Mouse (Mus musculus) frontal cortex, postnatal 36 days (tissue): ENCODE data around the gene Gm49333.
A peak's percentile ranks its signal among the peaks of the same experiment; 100 is the strongest.
"Not testable (repeated sequence)": the region's sequence is repeated elsewhere in the genome, so short reads cannot be mapped to it uniquely, and the experiment has no call there.

Experiments used
- DNase-seq, 2 experiments: peaks; one replicate each; pipeline ENCODE4 v3.0.0; 2022; ENCODE audit warnings: low spot score in 2 of 2

The Gm49333 gene

DNA sequence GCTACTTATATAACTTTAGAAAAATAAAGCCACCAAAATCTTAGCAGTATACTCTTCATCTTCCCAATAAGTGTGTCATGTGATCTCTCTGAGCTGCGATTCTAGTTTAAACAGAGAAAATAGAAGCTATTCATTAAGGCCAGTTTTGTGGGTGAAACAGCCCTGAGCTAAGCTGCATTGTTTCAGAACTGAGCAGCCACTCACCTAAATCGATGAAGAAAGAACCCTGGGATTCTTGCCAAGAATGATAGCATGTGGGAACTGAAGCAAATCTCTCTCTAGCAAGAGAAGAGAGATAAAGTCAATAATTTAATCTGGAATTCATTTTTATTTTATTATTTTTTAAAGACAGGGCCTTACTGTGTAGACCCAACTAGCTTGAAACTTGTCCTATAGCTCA, 11.8 kb downstream of the Gm49333 start:
- no peak for DNase-seq

DNA sequence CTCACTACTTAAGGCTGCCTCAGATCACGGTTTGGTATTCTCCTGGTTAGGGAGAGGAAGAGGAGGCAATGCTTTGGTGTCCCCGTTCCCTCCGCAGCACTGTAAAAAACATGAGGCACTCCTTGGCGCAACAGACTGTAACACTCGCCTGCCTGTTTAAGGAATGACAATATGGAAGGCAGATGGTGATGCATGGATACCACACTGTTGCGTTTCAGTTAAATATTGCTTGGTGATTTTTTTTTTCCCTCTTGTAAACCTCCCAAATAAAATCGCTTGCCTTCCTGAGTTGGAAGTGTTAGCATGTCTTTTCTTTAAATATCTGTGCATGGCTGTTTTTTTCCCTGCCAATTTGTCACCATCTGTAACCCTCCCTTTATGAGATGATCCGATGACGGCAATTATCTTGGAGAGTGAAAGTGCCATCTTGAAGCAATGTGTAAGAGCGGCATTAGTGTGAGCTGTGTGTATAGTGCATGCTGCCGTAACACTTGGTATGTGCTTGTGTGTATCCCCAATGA, 17.5 kb downstream of the Gm49333 start:
- DNase-seq = peak; percentile 50 to 71

DNA sequence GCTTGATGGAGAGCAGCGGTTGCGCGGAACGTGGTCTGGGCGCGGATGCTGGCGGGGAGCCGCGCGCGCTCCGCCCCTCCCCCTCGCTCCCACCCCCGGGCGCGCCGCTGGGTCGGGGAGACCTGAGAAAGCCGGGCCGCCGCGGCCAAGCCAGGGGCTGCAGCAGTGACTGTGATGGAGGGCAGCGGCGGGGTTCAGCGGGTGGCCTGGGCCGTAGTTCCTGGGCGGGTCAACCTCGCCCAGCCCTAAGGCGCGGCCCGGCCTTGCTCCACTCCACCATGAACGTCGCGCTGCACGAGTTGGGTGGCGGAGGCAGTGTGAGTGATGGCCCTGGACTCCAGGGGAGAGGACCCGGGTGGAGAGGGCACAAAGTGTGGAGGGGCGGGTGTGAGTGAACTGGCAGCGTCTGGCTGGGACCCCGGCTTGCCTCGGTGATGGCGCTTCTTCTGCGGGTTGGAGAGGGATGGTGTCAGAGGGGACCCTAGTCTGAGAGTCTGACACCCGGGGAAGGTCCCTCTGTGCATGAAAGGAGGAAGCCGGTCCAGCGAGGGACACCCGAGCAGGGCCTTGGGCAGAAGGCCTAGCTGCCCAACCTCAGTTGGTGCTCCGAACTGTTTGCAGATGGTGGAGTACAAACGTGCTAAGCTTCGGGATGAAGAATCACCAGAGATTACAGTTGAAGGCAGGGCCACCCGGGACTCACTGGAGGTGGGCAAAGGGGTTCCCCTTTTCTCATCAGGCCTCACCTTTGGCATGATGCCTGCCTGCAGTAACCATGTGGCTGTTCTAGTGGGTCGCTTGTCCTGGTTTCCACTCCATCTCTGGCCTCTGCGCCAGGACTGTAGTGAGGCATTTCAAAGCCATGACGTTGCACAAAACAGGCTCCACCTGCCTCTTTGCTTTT, 18.6 kb downstream of the Gm49333 start, which contains the start of gene Ece2:
Gene Ece2, plus strand, starts transcription at position 98 of the 904 bp plus-strand sequence.
- peak in 1 of 2 experiments; percentile 13 for DNase-seq

DNA sequence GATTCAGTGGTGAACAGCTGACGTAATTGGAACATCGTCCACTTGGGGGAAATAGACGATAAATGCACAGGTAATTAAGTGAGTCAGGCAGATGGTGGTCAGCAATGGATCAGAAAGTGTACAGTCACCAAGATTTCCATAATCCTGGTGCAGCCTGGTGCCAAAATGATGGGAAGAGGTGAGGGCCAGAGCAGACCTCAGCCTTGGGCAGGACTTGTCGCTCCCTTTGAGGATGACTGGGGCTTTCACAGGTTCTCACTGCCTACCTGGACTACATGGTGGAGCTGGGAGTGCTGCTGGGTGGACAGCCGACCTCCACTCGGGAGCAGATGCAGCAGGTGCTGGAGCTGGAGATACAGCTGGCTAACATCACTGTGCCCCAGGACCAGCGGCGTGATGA, 26.0 kb downstream of the Gm49333 start:
- DNase-seq = no peak

DNA sequence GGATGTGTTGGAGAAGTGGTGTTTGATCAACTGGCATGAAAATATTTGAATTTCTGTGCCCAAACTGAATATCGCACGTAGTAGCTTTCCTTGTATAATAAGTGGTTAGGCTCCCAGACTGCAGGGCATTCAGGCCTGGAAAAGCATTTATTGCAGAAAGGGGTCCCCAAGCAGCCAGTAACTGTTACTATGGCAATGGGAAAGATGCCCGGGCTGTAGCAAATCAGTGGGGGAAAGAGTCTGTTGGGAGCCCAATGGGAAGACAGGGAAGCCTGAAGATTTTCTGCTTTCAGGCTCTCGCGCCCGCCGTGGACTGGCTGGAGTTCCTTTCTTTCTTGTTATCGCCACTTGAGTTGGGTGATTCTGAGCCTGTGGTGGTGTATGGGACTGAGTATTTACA, 27.0 kb downstream of the Gm49333 start:
- DNase-seq = peak; percentile 19 to 35

DNA sequence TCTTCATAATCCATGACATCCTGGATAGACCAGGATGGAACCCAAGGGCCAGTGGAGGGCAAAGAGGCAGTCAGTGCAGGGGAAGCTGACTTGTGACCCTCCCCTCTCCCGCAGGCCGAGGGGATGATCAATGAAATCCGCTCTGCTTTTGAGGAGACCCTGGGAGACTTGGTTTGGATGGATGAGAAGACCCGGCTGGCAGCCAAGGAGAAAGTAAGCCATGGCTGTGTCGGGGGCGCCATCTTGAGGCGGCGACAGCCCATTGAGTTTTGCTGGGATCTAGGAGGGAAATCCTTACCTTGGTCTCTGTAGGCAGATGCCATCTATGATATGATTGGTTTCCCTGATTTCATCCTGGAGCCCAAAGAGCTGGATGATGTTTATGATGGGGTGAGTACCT, 30.8 kb downstream of the Gm49333 start:
- DNase-seq = peak; percentile 79 to 83

DNA sequence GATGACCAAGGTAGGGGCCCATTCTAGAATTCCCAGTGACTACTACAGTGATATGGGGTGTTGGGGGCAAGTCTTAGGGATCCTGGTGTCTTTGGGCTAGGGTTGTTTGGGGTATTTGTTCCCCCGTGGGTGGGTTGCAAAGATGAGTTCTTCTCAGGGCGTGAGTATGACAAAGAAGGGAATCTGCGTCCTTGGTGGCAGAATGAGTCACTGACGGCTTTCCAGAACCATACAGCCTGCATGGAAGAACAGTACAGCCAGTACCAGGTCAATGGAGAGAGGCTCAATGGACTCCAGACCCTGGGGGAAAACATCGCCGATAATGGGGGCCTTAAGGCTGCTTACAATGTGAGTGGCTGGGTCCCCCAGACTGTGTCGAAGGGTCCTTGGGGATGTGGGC, 32.5 kb downstream of the Gm49333 start:
- no peak for DNase-seq

DNA sequence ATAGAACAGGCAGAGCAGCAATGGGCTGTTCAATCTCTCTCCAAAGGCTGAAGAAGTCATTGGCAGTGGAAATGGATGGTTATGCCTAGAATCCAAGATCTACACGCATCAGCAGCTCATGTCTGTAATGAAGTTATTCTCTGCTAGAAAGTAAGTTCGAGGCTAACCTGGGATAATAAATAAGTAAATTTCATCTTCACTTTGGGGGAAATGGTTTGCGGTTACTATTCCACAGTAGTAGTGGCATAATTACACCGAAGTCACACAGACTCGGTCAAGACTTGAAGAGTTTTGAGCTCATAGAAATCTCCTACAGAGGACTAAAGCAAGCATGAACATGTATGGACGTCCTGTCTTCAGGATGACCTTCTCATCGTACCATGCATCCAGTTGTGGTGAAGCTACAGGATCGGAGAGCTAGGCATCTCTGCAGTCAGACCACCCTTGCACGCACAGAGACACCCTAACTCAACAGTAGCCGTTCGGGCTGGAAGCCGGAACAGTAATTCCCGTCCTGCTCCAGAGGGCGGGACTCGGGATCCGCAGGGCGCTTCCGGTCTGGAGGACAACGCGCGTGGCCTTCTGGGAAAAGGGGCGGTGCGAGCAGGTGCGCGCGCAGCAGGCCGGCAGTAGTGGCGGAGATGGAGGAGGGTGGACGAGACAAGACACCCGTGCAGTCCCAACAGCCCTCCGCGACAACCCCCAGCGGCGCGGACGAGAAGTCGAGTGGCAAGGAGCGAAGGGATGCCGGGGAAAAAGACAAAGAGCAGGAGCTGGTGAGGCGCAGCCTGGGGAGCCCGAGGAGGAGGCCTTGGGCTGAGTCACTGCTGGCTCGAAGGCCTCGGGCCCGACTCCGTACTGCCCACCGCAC, 39.9 kb downstream of the Gm49333 start, which contains the start of gene Psmd2:
Gene Psmd2, plus strand, starts transcription at position 577 of the 871 bp plus-strand sequence.
- peak; percentile 97 for DNase-seq

DNA sequence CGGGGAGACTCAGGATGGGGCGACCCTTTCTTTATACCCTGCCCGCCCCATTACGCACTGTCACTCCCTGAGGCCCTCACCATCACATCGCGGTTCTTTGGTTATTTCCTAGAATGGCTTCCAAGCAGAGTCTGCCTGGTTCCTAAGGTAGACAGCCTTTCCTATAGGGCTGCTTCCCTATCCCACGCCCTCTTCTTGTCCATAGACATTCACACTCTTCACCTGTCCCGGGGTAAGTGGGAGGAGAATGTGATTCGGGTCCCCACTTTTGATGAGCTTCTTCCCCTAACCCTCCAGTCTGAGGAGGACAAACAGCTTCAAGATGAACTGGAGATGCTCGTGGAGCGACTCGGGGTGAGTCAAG, 40.5 kb downstream of the Gm49333 start:
- no peak for DNase-seq

DNA sequence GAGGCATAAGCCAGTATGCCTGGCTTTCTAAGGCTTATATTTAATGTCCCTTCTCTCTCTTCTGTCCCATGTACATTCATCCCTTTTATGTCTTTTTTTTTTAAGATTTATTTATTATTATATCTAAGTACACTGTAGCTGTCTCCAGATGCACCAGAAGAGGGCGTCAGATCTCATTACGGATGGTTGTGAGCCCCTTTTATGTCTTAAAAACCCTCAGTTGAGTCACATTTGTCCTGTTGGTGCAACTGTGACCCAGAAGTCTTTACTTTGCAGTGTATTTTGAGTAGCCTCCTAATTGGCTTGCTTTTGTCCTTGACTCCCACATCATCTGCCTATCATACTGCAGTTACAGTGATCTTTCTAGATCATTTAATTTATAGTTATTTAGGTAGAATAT, 41.9 kb downstream of the Gm49333 start:
- no peak for DNase-seq

DNA sequence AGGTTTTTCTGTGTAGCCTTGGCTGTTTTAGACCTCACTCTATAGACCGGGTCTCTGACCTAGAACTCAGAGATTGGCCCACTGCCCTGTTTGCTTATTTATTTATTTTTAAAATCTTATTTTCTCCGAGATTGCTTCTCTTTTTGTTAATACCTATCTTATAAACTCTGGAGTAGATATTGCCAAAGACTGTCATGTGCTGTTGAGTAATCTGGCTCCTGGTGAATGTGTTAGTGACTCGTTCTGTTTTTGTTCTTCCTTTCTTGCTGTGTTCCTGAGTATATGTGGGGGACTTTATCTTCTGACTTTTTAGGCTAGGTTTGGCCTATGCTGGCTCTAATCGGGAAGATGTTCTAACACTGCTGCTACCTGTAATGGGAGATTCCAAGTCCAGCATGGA, 46.3 kb downstream of the Gm49333 start:
- DNase-seq = no peak

DNA sequence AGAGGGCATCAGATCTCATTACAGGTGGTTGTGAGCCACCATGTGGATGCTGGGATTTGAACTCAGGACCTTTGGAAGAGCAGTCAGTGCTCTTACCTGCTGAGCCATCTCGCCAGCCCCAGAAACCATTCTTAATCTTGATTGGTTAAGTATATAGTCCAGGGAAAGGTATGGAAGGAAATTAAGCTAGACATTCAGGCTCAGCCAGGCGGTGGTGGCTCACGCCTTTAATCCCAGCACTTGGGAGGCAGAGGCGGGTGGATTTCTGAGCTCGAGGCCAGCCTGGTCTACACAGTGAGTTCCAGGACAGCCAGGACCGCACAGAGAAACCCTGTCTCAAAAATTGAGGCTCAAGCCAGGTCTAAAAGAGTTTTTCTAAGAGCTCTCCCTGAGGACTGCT, 56.6 kb downstream of the Gm49333 start, which contains the start of gene Eif4g1:
Gene Eif4g1, plus strand, starts transcription at position 301 of the 400 bp plus-strand sequence.
- not testable (repeated sequence) for DNase-seq

DNA sequence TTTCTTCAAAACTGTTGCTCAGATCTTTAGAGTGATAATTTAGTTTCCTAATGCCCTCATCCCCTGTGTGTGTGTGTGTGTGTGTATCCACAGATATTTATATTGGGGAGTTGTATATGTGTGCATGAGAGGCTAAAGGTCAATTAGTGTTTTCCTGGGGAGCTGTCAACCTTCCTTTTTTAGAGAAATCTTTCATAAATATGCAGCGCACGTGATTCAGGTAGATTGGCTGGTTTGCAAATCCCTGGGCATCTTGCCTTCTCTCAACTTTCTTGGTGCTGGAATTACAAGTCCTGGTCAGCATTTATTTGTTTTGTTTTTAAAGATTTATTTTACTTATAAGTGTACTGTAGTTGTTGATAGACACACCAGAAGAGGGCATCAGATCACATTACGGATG, 58.9 kb downstream of the Gm49333 start:
- no peak for DNase-seq

DNA sequence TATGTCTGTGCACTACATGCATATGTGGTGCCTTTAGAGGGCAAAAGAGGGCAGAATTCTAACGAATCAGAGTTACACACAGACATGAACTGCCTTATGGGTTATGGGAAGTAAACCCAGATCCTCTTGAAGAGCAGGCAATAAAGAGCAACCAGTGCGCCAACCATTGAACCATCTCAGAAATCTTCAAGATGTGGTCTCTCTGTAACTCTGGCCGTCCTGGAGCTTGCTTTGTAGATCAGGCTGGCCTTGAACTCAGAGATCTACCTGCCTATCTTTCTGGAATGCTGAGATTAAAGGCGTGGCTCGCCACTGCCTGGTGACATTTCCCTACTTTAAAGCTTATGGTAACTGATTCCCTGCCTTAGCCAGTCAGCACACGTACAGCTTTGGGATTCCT, 60.5 kb downstream of the Gm49333 start:
- DNase-seq = no peak

DNA sequence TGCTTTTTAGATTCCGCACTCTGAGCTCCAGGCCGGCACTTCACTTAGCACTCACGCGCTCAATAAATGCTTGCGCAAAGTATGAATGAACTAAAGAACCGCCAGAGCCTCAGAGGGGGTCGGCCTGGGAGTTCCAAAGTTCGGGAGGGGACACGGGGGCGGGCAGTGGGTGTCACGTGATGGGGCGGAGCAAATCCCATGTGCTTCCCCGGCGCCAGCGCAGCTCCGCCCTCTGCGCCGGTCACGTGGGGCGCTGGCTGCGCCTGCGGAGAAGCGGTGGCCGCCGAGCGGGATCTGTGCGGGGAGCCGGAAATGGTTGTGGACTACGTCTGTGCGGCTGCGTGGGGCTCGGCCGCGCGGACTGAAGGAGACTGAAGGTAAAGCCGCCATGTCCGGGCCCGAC, 61.1 kb downstream of the Gm49333 start:
- peak; percentile 95 to 96 for DNase-seq

DNA sequence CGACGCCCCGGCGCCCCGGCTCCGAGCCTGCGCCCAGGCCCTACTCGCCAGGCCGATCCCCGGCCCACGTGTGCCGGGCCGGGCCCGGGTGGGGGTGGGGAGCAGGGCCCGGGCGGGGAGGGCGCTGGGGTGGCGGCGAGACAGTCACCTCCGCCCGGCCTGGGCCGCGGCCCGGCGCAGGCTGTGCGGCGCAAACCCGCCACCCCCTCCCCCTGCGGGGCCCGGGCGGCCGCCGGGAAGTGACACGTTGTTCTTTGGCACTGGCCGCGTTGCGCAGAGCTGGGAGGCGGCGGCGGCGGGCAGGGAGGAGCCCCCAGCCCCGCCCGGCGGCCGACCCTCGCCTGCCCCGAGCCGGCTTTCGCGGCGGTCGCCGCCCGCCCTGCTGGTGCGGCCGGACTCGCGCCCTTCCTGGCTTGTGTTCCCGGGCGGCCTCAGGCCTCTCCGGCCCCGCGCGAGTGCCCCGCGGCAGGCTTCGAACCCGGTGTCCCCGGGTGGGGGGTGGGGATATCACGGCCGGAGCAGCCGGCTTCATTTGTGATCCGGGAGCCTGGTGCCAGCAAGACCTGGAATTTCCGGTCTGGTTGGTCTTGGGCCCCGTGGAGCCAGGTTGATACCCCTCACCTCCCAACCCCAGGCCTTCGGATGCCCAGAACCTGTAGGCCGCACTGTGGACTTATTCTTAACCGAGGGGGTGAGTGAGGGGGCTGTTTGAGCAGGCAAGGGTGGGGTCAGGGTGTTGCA, 61.7 kb downstream of the Gm49333 start:
- DNase-seq = peak in 1 of 2 experiments; percentile 24

DNA sequence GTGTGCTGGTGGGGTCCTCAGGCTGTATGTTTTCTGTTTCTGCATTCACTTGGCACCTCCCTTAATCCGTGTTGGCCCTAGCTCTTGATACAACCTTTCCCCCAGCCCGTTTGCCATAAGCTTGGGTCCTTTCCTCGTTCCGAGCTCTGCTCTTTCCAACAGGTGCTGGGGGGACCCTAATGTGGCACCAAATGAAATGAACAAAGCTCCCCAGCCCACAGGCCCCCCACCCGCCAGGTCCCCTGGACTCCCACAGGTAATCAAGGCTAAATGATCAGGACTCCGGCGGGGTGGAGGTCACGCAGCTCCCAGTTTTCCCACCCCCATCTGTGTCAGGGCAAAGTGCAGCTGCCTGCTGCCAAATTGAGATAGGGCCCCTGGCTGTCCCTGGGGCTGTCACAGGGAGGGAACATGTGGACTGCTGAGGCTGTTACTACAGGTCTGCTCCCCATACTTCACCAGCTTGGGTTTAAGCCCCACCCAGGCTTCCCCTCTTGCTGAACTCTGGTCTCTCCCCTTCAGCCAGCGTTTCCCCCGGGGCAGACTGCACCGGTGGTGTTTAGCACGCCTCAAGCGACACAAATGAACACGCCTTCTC, 62.4 kb downstream of the Gm49333 start:
- DNase-seq = no peak

DNA sequence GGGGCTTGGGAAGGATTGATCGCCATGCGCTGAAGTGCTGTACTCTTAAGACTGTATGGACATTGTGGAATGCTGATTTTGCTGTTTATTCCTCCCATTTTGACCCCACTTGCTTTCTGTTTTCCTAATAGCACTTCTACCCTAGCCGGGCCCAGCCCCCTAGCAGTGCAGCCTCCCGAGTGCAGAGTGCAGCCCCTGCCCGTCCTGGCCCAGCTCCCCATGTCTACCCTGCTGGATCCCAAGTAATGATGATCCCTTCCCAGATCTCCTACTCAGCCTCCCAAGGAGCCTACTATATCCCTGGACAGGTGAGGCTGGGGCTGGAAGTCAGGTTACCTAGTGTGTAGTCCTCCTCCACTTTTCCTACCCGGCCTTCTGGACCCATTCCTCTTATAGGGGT, 63.8 kb downstream of the Gm49333 start:
- DNase-seq = no peak

DNA sequence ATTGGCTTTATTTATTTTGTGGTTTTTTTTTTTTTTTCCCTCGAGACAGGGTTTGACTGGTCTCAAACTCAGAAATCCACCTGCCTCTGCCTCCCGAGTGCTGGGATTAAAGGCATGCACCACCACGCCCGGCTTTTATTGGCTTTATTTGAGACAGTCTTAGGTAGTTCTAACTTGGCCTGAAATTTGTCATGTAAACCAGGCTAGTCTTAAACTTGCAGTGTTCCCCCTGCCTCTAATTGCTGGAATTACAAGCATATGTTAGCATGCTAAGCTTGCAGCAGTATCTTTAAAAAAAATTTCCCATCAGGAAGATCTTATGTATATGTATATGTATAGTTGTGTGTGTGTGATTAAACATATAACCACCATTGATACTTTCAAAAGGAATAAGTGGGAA, 65.3 kb downstream of the Gm49333 start:
- DNase-seq = no peak

DNA sequence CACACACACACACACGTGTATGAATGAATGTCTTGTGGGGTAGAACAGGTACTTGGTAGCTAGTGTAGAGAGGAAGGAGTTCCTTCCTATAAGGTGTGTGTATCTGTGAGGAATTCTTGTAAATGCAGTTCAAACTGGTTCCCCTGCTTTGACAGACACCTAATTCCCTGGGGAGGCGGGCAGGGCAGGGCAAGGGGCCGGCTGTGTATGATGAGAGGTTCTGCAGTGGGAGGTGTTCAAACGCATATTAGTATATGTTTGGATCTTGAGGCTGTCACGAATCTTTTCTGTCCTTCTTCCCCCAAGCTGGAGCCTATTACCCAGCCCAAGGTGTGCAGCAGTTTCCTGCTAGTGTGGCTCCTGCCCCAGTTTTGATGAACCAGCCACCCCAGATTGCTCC, 66.0 kb downstream of the Gm49333 start:
- DNase-seq = no peak
